Mouse (Mus musculus): ENCODE measurements at regions not wholly inside any gene's neighbourhood (a gene's known extent, or its start where the extent isn't known, plus 50 kb on each side); places are given as distances from the start of the nearest gene placed in this dataset.
A peak's percentile ranks its signal among the peaks of the same experiment; 100 is the strongest.

- TF ChIP-seq POLR2A (IDR thresholded peaks at IDR 0.05; ENCODE audit: low read depth, low read length) (no peak), CHD1 (IDR thresholded peaks at IDR 0.05; ENCODE audit: low read depth, low read length) (no peak), CTCF (conservative IDR thresholded peaks at IDR 0.05 in 1 of 2, IDR thresholded peaks at IDR 0.05 in 1 of 2; ENCODE audit: low read depth in 2 of 2, low read length in 2 of 2) (peak in 1 of 2 experiments; percentile 47; a peak in 2 of 4 replicates), EP300 (IDR thresholded peaks at IDR 0.05; ENCODE audit: low read length) (no peak), HCFC1 (IDR thresholded peaks at IDR 0.05; ENCODE audit: low read depth, low read length) (no peak), RCOR1 (conservative IDR thresholded peaks at IDR 0.05; ENCODE audit: low read depth, low read length) (no peak), USF1 (IDR thresholded peaks at IDR 0.05; ENCODE audit: low read depth, low read length) (no peak)
These were observed 118.7 kb upstream of the Zfp217 start for GRCm38 (mm10) chr2:170266407-170267101.
